Mouse (Mus musculus) left cerebral cortex, postnatal 36 days (tissue): ENCODE measurements around the gene Evc2. TPM values are rescaled to one million over a fixed set of nuclear protein-coding genes. Genes with fewer than 3 reads are reported as not detected.

Experiments
- DNase-seq, 2 experiments: peaks; one replicate each; pipeline ENCODE4 v3.0.0; 2021 to 2022; ENCODE audit warnings: low spot score in 2 of 2, mixed read lengths in 1 of 2
- intact Hi-C: fragments of 180-260 bp; cut with DNase I; formaldehyde crosslinking; loops from one replicate; pipeline ENCODE4 v1.15.1; 2025
- total RNA-seq, 2 experiments: library from RNA; stranded (reverse); gene quantifications; 2 replicates each; pipeline ENCODE4 v1.2.3; 2021

Evc2 gene
- 10 to 100 TPM; 12.0 to 14.1 TPM for total RNA-seq

GRCm38 (mm10) chr5:37338288-37338687 lies at the start of gene Evc2:
Gene Evc2 (plus strand): TSS chr5:37338499.
- intact Hi-C loops: no loop called here
- DNase-seq: peak; percentile 82 to 89

GRCm38 (mm10) chr5:37289236-37289635 lies 49.1 kb upstream of the Evc2 start:
- intact Hi-C loops: loop anchor here (2.0 to 5.0 kb wide), 2 partner anchors 44 to 127 kb away; no protein-coding TSS in a partner anchor

GRCm38 (mm10) chr5:37290983-37291382 lies 47.3 kb upstream of the Evc2 start:
- intact Hi-C loops: no loop called here
- no peak for DNase-seq

More at GRCm38 (mm10) chr5:37289236-37289635, 49.1 kb upstream of the Evc2 start:
- DNase-seq: peak; percentile 48 to 55

- intact Hi-C loops: loop anchor here (5.0 kb wide), 3 partner anchors 61 to 791 kb away; no protein-coding TSS in a partner anchor
- no peak for DNase-seq
These were observed 41.6 kb upstream of the Evc2 start for GRCm38 (mm10) chr5:37296717-37297116.

GRCm38 (mm10) chr5:37298370-37298769 lies 39.9 kb upstream of the Evc2 start:
- DNase-seq: no peak
- intact Hi-C loops: loop anchor here (2.0 to 5.0 kb wide), 4 partner anchors 59 to 789 kb away; partner anchors contain the start of gene Stk32b

GRCm38 (mm10) chr5:37310026-37310425 lies 28.3 kb upstream of the Evc2 start:
- intact Hi-C loops: no loop called here
- no peak for DNase-seq

- intact Hi-C loops: no loop called here
- no peak for DNase-seq
These were observed 25.1 kb upstream of the Evc2 start for GRCm38 (mm10) chr5:37312980-37313722.

GRCm38 (mm10) chr5:37318715-37319114 lies 19.6 kb upstream of the Evc2 start:
- no peak for DNase-seq
- intact Hi-C loops: no loop called here

GRCm38 (mm10) chr5:37320174-37320573 lies 18.1 kb upstream of the Evc2 start:
- peak; percentile 27 to 36 for DNase-seq
- intact Hi-C loops: no loop called here

- DNase-seq: no peak
These were observed 17.5 kb upstream of the Evc2 start for GRCm38 (mm10) chr5:37320761-37321160.

GRCm38 (mm10) chr5:37326675-37327074 lies 11.6 kb upstream of the Evc2 start:
- no peak for DNase-seq
- intact Hi-C loops: no loop called here

More at GRCm38 (mm10) chr5:37320761-37321160, 17.5 kb upstream of the Evc2 start:
- intact Hi-C loops: no loop called here

GRCm38 (mm10) chr5:37330449-37331132 lies 7.7 kb upstream of the Evc2 start:
- DNase-seq: no peak
- intact Hi-C loops: no loop called here

GRCm38 (mm10) chr5:37331133-37331505 lies 7.2 kb upstream of the Evc2 start:
- no peak for DNase-seq
- intact Hi-C loops: no loop called here

- intact Hi-C loops: no loop called here
- DNase-seq: no peak
These were observed 6.2 kb upstream of the Evc2 start for GRCm38 (mm10) chr5:37332066-37332465.

GRCm38 (mm10) chr5:37335061-37335460 lies 3.2 kb upstream of the Evc2 start:
- no peak for DNase-seq
- intact Hi-C loops: no loop called here

GRCm38 (mm10) chr5:37336485-37337105 lies 1.7 kb upstream of the Evc2 start, which contains the start of gene Evc:
Gene Evc (minus strand): TSS chr5:37336894.
- DNase-seq: peak; percentile 36 to 55
- intact Hi-C loops: no loop called here

GRCm38 (mm10) chr5:37337696-37338095 lies 603 bp upstream of the Evc2 start:
- no peak for DNase-seq
- intact Hi-C loops: no loop called here

- intact Hi-C loops: no loop called here
- DNase-seq: no peak
These were observed 5.7 kb downstream of the Evc2 start for GRCm38 (mm10) chr5:37343962-37344361.

GRCm38 (mm10) chr5:37351791-37352190 lies 13.5 kb downstream of the Evc2 start:
- DNase-seq: no peak

GRCm38 (mm10) chr5:37354385-37354784 lies 16.1 kb downstream of the Evc2 start:
- peak; percentile 49 to 52 for DNase-seq
- intact Hi-C loops: no loop called here

More at GRCm38 (mm10) chr5:37351791-37352190, 13.5 kb downstream of the Evc2 start:
- intact Hi-C loops: no loop called here
